Mouse (Mus musculus) left cerebral cortex, postnatal 10 days (tissue): Measurements from ENCODE around the gene Cdh18. TPM values are rescaled to one million over a fixed set of nuclear protein-coding genes. Genes with fewer than 3 reads are reported as not detected.
"Not testable (repeated sequence)": the region's sequence is repeated elsewhere in the genome, so short reads cannot be mapped to it uniquely, and the experiment has no call there.

Source experiments
- DNase-seq, 2 experiments: peaks; one replicate each; pipeline ENCODE4 v3.0.0; 2021 to 2022; ENCODE audit warnings: low spot score in 2 of 2, mixed read lengths in 1 of 2; ENCODE audit errors: extremely low spot score in 1 of 2
- intact Hi-C: fragments of 180-260 bp; cut with DNase I; formaldehyde crosslinking; loops from one replicate; pipeline ENCODE4 v1.15.1; 2025
- total RNA-seq, 2 experiments: library from RNA; stranded (reverse); gene quantifications; 2 replicates each; pipeline ENCODE4 v1.2.3; 2021

Cdh18 gene
- total RNA-seq, 2 experiments from 2014 or later, result 29.6 to 33.1 TPM

DNA sequence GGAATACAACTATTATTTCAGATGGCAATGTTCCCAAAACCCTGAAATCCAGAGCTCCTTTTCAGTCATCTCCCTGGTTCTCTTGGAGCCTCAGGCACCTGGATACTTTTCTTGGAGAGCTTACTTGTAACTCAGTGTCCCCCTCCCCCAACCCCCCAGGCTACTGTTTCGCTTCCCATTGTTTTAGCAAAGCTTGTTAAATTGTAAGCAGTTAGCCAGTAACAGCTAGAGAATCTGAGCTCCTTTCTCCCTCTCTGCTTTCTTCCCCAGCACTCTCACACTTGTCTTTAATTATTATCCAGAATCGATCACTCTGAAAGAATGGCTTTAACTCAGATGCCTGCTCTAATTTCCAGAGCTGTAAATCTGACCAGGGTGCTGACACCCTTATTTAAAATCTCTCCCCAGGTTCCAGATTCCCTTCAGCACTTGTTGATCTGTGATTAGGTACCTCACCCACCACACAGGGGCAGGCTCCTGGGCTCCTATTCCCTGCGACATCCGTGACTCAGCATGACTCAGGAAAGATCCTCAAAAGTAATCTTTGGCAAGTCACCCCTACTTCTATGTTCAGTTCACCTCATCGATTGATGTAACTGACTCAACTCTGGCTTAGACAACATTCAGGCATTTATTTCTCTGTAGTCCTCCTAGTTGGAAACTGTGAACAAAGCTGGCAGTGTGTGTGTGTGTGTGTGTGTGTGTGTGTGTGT lies 556.0 kb downstream of the Cdh18 start:
- intact Hi-C loops, result no loop called here
- DNase-seq, result no peak

DNA sequence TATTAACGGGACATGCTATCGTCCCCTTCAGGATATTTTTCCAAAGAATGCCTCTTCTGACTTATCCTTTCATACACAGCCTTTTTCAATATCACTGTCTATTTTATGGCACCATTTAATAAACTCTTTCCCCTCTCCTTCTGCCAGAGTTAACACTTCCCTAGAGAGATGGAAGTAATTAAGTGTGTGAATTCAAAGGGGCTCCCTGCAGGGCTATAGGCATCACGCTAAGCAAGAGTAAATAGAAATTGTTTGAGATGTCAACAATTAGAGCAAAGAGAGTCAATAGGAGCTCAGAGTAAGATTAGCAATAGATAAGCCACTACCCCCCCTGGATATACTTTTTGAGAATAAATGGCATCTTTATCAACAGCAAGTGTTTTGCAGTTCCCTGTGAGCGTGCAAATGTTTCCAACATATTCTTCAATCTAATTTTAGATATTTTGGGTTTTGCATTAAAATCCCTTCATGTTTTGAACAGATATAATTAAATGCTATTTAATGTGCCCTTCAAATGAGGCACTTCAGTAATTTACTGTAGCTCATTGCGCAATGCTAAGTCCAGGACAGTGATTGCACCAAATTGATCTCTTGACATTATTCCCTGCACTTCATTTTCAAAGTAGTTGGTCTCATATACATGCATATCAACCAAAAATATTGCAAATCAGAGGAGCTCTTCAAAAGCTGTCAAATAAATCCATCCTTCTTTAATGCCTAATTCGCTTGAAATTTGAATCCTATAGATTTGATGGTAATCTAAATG lies 586.3 kb downstream of the Cdh18 start:
- no peak for DNase-seq
- intact Hi-C loops, result no loop called here

DNA sequence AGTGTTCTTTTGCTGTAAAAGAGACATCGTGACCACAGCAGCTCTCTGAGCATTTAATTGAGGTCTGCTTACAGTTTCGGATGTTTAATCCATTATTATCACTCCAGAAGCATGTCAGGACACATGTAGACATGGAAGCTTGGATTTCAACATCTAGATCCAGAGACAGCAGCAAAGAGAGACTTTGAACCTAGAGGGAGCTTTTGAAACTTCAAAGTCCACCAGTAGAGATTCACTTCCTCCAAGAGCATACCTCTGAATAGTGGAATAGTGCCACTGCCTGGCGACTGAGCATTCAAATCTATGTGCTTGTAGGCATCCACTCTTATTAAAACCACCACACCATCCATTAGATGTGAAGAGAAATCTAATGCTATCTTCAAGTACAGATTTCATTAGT lies 588.1 kb downstream of the Cdh18 start:
- intact Hi-C loops, result no loop called here
- DNase-seq, result no peak

DNA sequence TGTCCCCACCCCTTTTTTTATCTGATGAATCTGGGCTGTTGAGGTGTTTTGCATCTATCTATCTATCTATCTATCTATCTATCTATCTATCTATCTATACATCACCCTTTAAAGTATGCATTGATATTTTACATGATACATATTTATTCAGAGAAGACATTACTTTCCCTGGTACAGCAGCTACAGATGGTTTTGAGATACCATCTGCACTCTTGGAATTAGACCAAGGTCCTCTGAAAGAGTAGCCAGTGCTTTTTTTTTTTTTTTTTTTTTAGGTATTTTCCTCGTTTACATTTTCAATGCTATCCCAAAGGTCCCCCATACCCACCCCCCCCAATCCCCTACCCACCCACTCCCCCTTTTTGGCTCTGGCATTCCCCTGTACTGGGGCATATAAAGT lies 594.1 kb downstream of the Cdh18 start:
- DNase-seq, intact Hi-C loops: not testable (repeated sequence)

DNA sequence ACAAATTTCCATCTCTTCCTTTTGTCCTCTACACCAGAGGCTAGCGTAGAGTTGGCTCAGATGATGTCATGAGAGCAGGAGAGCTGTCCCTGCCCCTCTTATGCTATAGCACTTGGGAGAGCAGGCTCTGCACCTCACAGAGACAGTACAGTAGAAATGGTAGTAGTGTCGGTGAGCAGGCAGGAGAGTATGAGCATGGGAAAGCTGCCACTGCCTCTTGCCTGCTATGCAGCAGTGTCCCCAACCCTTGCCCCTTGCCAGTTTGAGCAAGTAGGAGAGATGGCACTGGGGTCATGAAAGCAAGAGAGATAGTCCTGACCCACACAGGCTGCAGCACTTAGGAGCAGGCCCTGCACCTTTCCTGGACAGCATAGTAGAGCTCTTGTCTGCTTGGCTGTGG lies 607.1 kb downstream of the Cdh18 start:
- no peak for DNase-seq
- intact Hi-C loops, result no loop called here

DNA sequence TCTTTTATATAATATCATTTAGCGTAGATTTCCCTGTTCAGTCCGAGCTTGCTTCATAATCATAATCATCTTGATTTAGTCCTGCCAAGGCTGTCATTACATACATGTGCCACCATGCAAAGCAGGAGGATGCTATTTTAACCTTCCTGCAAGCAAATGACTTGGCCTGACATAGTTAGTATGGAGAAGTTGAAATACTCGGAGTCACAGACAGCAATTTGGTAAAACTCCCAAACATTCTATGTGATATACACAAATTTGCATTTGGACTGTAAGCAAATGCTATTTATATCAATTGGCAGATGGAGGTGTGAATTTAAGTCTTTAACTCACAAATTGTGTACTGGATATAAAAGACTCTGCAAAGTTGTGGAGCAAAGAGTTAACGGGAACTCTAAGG lies 616.0 kb downstream of the Cdh18 start:
- no peak for DNase-seq
- intact Hi-C loops, result no loop called here

DNA sequence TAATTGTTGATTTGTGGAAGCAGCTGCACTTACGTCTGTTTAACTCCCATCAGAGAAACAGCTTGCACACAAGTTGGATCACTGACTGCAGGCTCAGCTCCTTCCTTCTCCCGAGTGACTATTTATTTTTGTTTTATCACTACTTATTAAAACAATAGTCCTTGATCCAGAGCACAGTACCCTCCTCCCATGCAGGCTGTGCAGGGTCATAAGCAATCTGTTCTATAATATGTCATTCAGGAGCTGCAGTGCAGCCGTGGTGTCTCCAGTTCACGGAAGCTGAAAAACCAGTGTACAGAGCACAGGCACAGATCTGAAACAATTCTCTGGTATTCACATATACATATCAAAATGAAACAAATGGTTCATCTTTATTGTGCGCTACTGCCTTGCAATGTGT lies 625.8 kb downstream of the Cdh18 start:
- DNase-seq, result no peak
- intact Hi-C loops, result no loop called here

DNA sequence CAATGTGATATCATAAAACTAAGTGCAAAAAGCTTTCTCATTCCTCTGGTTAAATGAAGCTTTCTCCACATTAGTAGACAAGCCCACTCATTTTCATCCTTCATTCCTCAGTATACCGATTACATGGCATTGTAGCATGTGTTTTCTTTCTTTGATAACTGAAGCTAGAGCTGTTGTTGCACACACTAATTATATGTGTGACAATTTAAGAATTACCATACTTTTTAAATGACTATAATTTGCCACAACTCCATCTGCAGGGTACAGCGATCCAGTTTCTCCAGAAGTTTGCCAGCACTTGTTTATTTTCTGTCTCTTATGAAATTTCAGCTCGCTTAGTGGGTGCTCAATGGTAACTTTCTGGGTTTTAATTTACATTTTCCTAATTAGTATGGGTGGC lies 663.2 kb downstream of the Cdh18 start:
- intact Hi-C loops, result no loop called here
- DNase-seq, result no peak

DNA sequence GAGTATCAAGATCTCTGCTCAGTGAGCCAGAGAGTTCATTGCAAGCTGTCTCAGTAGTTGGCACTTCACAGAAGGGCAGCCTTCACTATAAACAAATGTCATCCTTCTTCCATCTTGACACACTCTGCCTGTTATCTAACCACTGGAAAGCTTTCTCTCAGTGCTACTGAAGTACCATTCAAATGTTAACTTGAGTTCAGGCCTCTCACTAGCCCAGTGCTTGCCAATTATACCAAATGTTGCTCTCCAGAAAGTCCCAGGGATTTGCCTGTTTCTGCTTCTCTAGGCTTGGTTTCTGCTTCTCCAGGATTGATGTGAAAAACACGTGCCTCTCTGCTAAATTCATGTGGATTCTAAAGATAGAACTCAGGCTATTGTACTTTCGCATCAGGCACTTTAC lies 681.8 kb downstream of the Cdh18 start:
- no peak for DNase-seq
- intact Hi-C loops, result no loop called here

DNA sequence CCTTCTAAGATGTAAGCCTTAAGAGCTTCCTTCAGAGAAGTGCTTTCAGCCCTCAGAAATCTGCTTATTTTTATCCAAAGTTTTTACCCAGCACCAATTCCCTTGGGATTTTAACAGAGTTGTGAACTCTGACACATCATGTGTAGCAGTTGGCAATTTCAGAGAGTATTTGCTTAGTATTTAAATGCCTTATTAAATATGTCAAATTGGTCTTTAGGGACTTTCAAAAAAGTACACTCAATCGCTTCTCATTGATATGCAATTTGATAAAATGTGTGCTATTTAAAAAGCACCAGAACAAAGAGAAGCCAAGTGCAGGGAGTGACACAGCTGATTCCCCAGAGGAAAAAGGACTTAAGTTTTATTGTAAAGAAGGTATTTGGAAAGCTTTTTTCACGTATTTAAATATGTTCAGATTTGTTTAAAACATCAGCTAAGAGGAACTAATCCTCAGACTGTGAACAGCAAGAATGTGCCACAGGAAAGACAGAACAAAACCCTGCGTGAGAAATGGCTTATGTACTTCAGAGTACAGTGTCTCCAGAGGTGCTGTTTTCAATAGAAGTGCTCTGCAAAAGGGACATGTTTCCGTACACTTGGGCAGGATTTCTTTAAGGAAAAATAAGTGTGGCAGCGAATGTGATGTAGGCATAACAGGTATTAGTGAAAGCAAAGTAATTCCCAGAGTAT lies 709.1 kb downstream of the Cdh18 start:
- intact Hi-C loops, result no loop called here
- no peak for DNase-seq

DNA sequence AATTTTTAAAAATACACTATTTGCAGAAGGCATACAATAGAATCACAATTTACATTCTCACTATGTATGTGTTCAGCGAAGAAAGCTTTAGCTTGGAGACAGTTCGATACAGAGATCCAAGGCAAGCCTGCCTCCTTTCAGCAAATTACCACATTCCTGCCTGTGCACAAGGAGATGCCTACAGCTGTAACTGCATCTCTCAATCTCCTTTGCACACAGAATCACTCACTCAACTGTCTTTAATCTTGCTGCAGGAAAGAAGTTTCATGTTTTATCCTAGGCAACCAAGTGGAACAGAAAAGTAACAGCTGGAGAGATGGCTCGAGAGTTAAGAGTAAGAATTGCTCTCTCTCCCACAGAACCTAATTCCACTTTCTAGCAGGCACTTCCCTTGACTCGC lies 729.6 kb downstream of the Cdh18 start:
- DNase-seq, result no peak
- intact Hi-C loops, result no loop called here

DNA sequence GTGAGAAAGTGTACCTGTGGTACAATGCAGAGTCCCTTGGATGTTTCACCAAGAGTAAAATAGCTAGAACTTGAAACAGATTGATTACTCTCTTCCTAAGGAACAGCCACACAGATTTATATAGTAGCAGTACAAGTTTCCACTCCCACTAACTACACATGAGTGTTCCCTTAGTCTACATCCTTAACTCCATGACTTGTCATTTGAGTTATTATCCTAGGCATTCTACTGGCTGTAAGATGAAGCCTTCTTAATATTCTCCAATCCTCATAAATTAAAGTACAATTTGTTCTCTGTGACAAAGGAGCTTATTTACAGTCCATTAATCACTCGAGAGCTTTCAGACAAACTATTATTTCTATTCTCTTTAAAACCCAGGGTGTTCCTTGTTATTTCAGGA lies 756.2 kb downstream of the Cdh18 start:
- DNase-seq, result no peak
- intact Hi-C loops, result no loop called here

DNA sequence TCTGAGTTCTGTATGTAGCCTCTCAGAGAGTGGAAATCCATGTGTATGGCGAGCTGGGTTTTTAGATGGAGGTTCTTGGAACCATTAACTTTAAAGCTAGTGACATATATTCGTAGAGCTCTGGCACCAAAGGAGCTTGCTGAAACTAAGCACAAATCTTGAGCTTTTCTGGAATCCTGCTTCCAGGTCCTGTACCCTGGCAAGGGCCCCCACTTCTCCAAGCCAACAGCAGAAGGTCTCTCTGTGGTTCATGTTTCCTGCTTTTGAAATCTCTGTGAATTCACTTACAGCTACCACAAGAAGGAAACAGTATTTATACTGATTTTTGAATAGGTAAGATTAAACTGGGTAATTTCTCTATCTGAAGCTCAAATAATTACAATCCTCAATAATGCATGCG lies 767.9 kb downstream of the Cdh18 start:
- intact Hi-C loops, result no loop called here
- DNase-seq, result no peak

DNA sequence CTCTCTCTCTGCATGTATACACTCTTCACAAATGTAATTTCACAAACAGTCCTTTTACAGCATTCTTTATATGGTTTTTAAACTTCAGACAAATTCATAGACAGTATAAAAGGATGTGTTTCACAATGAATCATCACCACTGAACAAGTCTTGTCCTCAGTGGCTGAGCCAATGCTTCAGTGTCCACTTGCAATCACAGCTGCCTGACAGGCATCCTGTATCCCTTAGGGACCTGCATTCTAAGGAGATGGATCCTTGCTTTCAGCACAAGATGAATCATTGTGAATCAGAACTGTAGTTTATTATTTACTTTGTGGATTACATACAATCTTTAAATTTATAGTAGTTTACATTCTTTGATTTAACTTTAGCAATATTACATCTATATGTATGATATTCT lies 768.6 kb downstream of the Cdh18 start:
- intact Hi-C loops, result no loop called here
- DNase-seq, result no peak

DNA sequence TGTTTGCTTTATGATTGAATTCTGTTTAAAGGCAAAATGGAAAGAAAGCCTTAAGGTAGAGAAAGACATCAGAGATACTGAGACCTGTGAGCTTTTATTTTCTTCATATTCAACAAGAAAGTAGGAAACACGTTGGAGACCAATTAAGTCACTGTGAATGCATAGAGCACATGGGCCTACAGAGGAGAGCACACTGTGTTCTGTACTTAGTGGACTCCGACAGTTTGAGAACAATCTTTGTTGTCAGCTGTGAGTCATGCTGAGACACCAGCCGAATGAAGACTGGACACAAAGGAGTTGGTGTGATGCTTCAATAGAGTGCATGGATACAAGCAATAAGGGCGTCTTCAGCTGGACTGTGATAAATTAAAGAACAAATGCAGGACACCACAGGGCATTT lies 791.5 kb downstream of the Cdh18 start:
- intact Hi-C loops, DNase-seq: not testable (repeated sequence)

DNA sequence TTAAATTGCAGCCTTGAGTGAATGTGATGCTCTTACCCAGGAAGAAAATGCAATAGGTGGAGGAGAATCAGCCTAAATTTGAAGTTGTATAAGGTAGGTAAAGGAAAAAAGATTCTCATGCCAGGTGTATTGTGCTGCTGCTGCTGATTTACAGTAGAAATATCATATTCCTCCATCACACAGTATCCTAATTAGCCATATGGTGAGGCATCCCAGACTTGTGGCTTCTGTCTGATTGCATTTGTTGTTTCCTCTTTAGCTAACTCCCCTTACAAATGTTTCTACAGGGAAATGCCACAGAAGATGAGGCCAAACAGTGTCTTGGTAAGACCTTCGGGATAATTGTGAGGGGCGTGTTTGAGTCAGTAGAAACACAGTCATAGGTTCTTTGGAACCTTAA lies 802.3 kb downstream of the Cdh18 start:
- no peak for DNase-seq
- intact Hi-C loops, result no loop called here

DNA sequence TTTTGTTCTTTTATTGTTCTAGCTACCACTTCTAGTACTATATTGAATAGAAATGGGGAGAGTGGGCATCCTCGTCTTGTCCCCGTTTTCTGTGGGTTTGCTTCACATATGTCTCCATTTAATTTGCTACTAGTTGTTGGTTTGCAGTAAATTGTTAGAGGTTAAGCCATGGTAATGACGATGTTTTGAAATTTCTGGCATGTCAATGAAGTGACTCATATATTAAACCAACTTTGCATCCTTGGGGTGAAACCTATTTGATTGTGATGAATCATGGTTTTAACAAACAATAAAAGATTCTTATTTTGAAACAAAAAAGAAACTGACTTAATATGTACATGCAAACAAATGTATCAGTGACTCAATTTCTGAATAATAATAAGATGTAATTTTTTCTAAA lies 817.5 kb downstream of the Cdh18 start:
- no peak for DNase-seq
- intact Hi-C loops, result no loop called here

DNA sequence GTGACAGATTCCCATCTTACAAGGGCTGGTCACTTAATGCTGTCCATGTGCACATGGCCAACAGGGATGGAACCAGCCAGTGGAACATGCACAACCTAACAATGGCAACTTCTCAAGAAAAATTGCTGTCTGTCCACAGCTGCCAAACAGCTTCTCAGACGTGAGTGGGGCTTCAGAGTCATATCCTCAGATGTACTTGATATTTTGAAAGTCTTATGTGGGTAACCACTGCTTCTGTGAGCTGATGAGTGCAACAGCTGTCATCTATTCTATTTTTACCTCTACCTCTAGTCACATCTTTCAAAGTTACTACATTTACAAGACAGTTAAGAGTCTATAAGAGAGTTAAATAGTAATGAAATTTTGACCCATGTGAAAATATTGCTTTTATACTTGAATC lies 818.9 kb downstream of the Cdh18 start:
- intact Hi-C loops, result no loop called here
- DNase-seq, result no peak

DNA sequence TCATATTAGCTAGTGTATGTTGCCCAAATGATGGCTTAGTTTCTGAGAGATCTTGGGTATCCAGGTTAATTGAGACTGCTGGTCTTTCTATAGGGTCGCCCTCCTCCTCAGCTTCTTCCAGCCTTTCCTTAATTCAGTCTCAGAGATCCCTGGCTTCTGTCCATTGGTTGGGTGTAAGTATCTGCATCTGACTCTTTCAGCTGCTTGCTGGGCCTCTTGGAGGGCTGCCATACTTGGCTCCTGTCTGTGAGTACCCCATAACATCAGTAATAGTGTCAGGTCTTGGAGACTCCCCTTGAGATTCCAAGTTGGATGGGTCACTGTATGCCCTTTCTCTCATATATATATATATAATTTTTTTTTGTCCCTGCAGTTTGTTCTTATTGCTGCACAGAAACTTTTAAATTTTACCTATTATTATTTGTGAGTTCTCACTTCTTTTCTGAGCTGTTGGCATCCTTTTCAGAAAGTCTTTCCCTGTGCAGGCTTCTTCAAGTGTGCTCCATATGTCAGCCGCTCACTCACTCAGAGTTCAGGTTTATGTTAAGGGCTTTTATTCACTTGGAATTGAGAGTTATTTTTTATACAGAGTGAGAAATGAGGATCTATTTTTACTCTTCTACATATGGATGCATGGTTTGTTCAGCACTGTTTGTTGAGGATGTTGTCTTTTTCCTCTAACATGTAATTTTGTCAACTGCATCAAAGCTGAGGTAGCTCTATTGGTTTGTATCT lies 829.4 kb downstream of the Cdh18 start:
- no peak for DNase-seq
- intact Hi-C loops, result no loop called here
